Mouse (Mus musculus): Measurements from ENCODE around the gene Rffl. TPM values are rescaled to one million over a fixed set of nuclear protein-coding genes. Genes with fewer than 3 reads are reported as not detected.
A peak's percentile ranks its signal among the peaks of the same experiment; 100 is the strongest.
"Not testable (repeated sequence)": the region's sequence is repeated elsewhere in the genome, so short reads cannot be mapped to it uniquely, and the experiment has no call there.

The Rffl gene
- total and polyA plus RNA-seq, 2 experiments from 2014 or later: 2.8 to 4.3 TPM

DNA sequence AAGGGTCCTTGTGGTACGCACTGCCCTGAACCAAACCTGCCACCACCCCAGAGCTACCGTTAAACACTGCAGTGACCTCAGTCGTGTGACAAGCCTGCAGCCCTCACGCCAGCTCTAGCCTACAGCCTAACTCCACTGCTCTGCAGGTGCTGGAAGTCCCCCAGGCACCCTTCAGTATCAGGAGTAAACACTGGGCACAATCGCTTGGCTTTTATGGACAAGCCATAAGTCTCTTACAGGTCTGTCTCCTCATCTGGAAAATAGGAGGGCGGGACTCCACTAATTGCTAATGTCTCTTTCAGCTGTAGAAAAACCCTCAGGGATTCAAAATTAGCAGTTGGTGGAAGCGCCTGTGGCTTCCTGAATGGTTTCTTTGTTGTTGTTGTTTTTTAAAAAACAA lies 33.8 kb downstream of the Rffl start:
- Histone ChIP-seq H3K27ac (ENCODE audit: low read depth, low read length) (no peak overlapping the region), H3K36me3 (ENCODE audit: insufficient read depth) (no peaks in the 10 kb centered on the region), H3K4me1 (ENCODE audit: insufficient read depth) (no peaks in the 10 kb centered on the region), H3K9me3 (ENCODE audit: low read length) (no peaks in the 10 kb centered on the region), H3K4me3 (ENCODE audit: low read depth, low read length) (no peak overlapping the region), H3K9ac (no peak overlapping the region), H3K4me2 (ENCODE audit: low read depth) (no peak overlapping the region), H3K27me3 (ENCODE audit: insufficient read depth, low read length) (no peaks in the 10 kb centered on the region)
- 26% methylated on average over 7 of the region's 7 CpGs for WGBS
- DNase-seq (no peak), ATAC-seq (no peak)
- no peak for TF ChIP-seq CTCF (IDR thresholded peaks at IDR 0.05; ENCODE audit: low read depth)

DNA sequence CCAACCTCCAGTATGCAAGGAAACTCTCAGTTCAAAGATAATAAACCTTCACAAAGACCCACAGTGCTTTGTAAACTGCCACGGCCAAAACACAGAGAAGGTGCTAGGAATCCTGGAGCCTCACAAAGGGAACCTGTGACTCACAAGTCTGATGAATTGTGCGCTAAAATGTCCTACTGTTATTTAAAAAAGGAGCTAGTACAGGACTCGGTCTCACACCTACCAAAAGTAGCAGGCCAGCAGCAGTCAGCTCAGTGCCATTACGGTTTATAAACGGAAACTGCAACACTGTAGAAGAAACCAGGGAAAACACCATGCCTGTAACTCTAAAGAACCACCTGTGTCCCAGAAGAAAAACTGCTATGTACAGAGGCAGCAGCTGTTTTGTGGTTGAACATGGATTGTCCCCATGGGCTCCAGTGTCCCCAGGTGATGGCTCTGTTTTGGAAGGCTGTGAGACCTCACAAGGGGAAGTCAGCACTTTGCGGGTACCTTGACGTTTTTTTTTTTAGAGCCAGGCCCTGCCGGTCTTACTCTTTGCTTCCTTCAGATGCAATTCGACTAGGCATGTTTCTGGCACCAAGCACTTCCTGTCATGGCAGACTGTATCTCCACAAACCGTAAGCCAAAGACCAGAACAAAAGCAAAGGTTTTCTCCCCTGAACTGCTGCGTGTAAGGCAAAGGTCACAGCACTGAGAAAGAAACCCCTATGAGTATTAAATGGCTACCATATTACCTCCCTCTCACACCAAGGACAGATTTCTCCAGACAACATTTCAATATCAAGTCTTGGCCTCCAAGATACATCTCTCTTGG lies 35.2 kb downstream of the Rffl start:
- 61% methylated on average over 11 of the region's 11 CpGs for WGBS
- H3K36me3 ChIP-seq (ENCODE audit: insufficient read depth): no peaks in the 10 kb centered on the region
- no peak for DNase-seq
- H3K4me2 ChIP-seq (ENCODE audit: low read depth): no peak overlapping the region
- no peaks in the 10 kb centered on the region for H3K27me3 ChIP-seq (ENCODE audit: insufficient read depth, low read length)
- no peaks in the 10 kb centered on the region; the same call in 1 of the 2 replicates for H3K4me1 ChIP-seq (ENCODE audit: insufficient read depth)
- H3K9ac ChIP-seq: no peak overlapping the region
- no peak overlapping the region for H3K27ac ChIP-seq (ENCODE audit: low read depth, low read length)
- H3K9me3 ChIP-seq (ENCODE audit: low read length): no peaks in the 10 kb centered on the region
- no peak for TF ChIP-seq CTCF (IDR thresholded peaks at IDR 0.05; ENCODE audit: low read depth)
- ATAC-seq: no peak
- no peak overlapping the region for H3K4me3 ChIP-seq (ENCODE audit: low read depth, low read length)

DNA sequence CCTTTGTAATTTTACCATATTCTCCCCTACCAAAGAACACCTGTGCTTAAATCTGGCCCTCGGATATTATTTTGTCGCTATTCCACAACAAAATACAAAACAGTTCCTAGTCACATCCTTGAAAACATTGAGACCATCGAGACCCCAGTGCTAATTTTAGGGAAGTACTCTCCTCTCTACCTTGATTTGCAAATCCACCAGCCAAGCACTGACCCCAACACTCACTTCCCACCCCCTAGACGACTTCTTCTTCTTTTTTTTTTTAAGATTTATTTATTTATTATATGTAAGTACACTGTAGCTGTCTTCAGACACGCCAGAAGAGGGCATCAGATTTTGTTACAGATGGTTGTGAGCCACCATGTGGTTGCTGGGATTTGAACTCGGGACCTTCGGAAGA lies 36.7 kb downstream of the Rffl start:
- 88% methylated on average over 7 of the region's 7 CpGs for WGBS
- DNase-seq; H3K27ac ChIP-seq (ENCODE audit: low read depth, low read length); H3K27me3 ChIP-seq (ENCODE audit: insufficient read depth, low read length); H3K36me3 ChIP-seq (ENCODE audit: insufficient read depth); H3K4me2 ChIP-seq (ENCODE audit: low read depth); H3K9ac ChIP-seq; H3K9me3 ChIP-seq (ENCODE audit: low read length); H3K4me3 ChIP-seq (ENCODE audit: low read depth, low read length); ATAC-seq; H3K4me1 ChIP-seq (ENCODE audit: insufficient read depth): not testable (repeated sequence)

DNA sequence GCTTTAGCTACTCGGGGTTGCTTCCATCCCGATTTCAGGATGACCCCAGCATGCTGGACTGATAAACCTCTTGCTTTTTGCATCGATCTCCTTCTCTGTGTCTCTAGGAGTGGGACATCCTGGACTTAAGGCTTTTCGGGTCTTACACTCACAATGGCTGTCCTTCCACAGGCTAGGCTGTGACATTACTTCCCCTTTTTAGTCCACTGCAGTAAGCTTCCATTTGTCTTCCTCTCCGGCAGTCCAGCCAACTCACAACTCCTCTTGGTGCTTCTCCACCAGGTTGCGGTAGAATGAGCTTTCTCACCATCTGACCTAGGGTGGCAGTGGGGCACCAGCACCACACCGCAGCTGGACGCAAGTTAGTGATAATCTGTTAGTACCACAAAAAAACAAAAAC lies 37.1 kb downstream of the Rffl start:
- DNase-seq (no peak), ATAC-seq (no peak)
- Histone ChIP-seq H3K4me3 (ENCODE audit: low read depth, low read length) (no peak overlapping the region), H3K27me3 (ENCODE audit: insufficient read depth, low read length) (no peaks in the 10 kb centered on the region), H3K27ac (ENCODE audit: low read depth, low read length) (no peak overlapping the region), H3K9me3 (ENCODE audit: low read length) (no peaks in the 10 kb centered on the region), H3K4me2 (ENCODE audit: low read depth) (no peak overlapping the region), H3K9ac (no peak overlapping the region), H3K4me1 (ENCODE audit: insufficient read depth) (no peaks in the 10 kb centered on the region; the same call in 1 of the 2 replicates), H3K36me3 (ENCODE audit: insufficient read depth) (no peaks in the 10 kb centered on the region)
- TF ChIP-seq CTCF (IDR thresholded peaks at IDR 0.05; ENCODE audit: low read depth): no peak
- WGBS: 92% methylated on average over 8 of the region's 8 CpGs

DNA sequence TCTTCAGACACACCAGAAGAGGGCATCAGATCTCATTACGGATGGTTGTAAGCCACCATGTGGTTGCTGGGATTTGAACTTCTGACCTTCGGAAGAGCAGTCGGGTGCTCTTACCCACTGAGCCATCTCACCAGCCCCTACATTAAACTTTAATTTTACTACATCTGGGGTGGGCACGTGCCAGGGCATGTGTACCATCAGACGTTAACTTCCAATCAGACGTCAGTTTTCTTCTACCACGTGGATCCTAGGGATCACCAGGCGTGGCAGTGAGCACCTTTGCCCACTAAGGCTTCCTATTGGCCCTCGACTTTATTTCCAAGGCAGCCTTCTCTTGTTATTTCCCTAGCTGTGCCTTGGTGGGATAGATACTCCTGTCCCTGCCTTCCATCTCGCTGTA lies 38.6 kb downstream of the Rffl start:
- H3K4me1 ChIP-seq (ENCODE audit: insufficient read depth); H3K9me3 ChIP-seq (ENCODE audit: low read length); H3K27ac ChIP-seq (ENCODE audit: low read depth, low read length); H3K4me2 ChIP-seq (ENCODE audit: low read depth); H3K9ac ChIP-seq; H3K36me3 ChIP-seq (ENCODE audit: insufficient read depth); ATAC-seq; H3K27me3 ChIP-seq (ENCODE audit: insufficient read depth, low read length); DNase-seq; H3K4me3 ChIP-seq (ENCODE audit: low read depth, low read length): not testable (repeated sequence)
- WGBS: 78% methylated on average over 10 of the region's 10 CpGs

DNA sequence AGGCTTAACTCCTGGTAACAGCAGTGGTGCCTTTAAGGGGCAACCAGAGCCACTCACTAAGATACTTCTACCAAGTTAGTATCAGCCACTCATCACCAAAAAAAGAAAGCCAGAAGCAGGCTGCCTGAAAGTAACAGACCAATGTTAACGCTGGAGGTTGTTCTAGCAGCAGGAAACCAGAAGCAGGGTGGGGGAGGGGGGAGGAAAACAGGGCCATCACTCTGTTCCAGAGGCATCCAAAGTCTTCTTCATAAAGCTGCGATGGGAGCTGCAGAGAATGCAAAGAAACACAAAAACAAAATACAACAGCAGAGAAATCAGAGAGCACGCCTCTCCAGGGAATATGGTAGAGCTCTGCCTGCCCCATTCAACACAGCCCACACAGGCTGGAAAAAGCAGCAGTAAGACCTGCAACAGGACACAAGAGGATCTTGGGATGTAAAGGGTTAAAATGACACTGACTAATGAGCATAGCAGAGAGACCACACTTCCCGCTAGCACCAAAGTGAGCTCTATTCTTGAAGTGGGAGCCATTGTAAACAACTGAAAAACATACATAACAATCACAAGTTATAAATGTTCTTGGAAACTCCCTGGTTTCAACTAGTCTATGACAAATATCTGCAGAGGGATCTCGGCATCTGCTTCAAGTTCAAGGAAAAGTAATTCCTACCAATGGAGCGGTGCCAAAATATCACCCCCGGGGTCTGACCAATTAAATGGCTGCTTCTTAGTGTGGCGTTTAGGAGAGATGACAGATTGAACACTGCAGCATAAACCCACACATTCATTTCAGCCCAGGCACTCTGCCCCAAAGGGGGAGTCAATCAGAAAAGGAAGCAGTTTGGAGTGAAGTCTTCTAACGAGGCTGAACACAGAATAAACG lies 39.8 kb downstream of the Rffl start:
- Histone ChIP-seq H3K9me3 (ENCODE audit: low read length) (no peaks in the 10 kb centered on the region), H3K9ac (no peak overlapping the region), H3K4me1 (ENCODE audit: insufficient read depth) (no peaks in the 10 kb centered on the region; the same call in 1 of the 2 replicates), H3K4me2 (ENCODE audit: low read depth) (peak overlapping the region; percentile 11), H3K36me3 (ENCODE audit: insufficient read depth) (no peaks in the 10 kb centered on the region), H3K4me3 (ENCODE audit: low read depth, low read length) (no peak overlapping the region), H3K27ac (ENCODE audit: low read depth, low read length) (no peak overlapping the region), H3K27me3 (ENCODE audit: insufficient read depth, low read length) (no peaks in the 10 kb centered on the region)
- DNase-seq: peak; percentile 48
- no peak for TF ChIP-seq CTCF (IDR thresholded peaks at IDR 0.05; ENCODE audit: low read depth)
- peak; percentile 51; the same call in 1 of the 2 replicates for ATAC-seq
- 9% methylated on average over 10 of the region's 10 CpGs for WGBS

DNA sequence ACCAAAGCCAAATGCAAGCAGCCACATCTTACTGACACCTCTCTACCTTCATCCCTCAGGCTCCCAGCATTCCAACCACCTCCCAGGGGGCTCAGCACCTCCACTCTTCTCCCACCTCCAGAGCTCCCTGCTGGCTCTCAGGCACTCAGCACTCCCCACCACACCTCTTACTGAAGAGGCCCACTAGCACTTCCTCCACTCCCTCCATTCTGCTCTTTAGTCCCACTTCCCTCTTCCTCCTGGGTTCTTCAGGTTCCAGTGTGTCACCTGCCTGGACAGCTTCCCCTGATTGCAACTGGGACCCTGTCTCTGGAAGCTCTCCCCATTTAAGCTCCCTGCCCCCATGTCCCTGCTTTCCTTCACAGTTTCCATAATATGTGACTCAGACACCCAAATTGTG lies 44.2 kb downstream of the Rffl start:
- H3K4me2 ChIP-seq (ENCODE audit: low read depth): no peak overlapping the region
- H3K9ac ChIP-seq: no peak overlapping the region
- no peak for ATAC-seq
- no peaks in the 10 kb centered on the region; the same call in 1 of the 2 replicates for H3K4me1 ChIP-seq (ENCODE audit: insufficient read depth)
- no peaks in the 10 kb centered on the region for H3K27me3 ChIP-seq (ENCODE audit: insufficient read depth, low read length)
- no peaks in the 10 kb centered on the region for H3K9me3 ChIP-seq (ENCODE audit: low read length)
- no peaks in the 10 kb centered on the region for H3K36me3 ChIP-seq (ENCODE audit: insufficient read depth)
- no peak overlapping the region for H3K4me3 ChIP-seq (ENCODE audit: low read depth, low read length)
- TF ChIP-seq CTCF (IDR thresholded peaks at IDR 0.05; ENCODE audit: low read depth): no peak
- no peak for DNase-seq
- no peak overlapping the region for H3K27ac ChIP-seq (ENCODE audit: low read depth, low read length)

All from forebrain, postnatal 0 days (tissue).